Mouse (Mus musculus): ENCODE results near the gene Palld. TPM values are rescaled to one million over a fixed set of nuclear protein-coding genes. Genes with fewer than 3 reads are reported as not detected.
A peak's percentile ranks its signal among the peaks of the same experiment; 100 is the strongest.

Gene Palld
- polyA plus RNA-seq, 1 experiment = 47.5 TPM

DNA sequence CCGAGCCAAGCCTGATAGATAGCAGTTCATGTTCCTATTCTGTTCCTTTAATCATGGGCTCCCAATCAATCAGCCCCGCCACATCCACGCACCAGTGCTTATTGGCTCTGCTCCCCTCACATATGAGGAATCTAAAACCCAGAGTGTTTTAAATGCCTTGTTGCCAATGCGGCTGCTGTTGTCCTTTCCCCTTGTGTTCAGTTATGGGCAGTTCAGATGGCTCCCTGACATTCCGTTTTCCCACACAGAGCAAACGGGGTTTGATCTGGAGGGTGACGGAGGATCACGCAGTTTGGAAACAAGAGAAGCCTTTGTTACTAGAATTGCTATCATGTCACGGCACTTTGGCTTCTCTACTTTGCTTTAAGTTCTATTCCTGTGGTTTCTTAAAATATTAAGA lies 125.9 kb downstream of the Palld start:
- H3K4me3 ChIP-seq (ENCODE audit: insufficient read depth, low read depth, low read length) = no peak overlapping the region
- WGBS = 57% methylated on average over 9 of the region's 9 CpGs
- H3K27ac ChIP-seq (ENCODE audit: insufficient read depth, low read depth, low read length) = no peak overlapping the region
- no peaks in the 10 kb centered on the region for H3K4me1 ChIP-seq (ENCODE audit: control insufficient read depth, insufficient read depth, low read length)
- DNase-seq = no peak
- no peak for TF ChIP-seq POLR2A (IDR thresholded peaks at IDR 0.05; ENCODE audit: low read depth, low read length)
- TF ChIP-seq CTCF (conservative IDR thresholded peaks at IDR 0.05; ENCODE audit: insufficient read depth, insufficient read length, low read depth, low read length) = no peak
- H3K36me3 ChIP-seq (ENCODE audit: control insufficient read depth, insufficient read depth, low read length) = no peaks in the 10 kb centered on the region
- no peaks in the 10 kb centered on the region; the same call in 1 of the 2 replicates for H3K27me3 ChIP-seq (replicated peaks; ENCODE audit: control insufficient read depth, insufficient read depth, low read length)

DNA sequence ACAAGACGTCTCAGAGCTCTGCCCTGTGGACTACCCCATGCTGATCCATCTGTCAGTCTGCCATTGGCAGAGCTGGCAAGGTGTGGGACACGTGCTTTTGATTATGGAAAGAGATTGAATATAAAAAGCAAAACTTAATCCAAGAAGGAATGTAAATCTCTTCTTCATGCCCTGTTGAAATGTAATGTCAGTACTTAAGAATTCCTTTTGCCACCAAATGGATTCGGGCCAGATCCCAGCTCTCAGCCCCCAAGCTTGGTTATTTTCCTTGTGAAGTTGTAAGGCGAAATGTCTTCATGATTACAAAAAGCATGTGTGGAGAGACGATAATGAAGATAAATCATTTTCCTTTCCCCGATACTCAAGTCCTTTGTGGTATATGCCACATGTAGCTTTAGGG lies 126.6 kb downstream of the Palld start:
- Histone ChIP-seq H3K27me3 (replicated peaks; ENCODE audit: control insufficient read depth, insufficient read depth, low read length) (no peaks in the 10 kb centered on the region; the same call in 1 of the 2 replicates), H3K4me1 (ENCODE audit: control insufficient read depth, insufficient read depth, low read length) (no peaks in the 10 kb centered on the region), H3K27ac (ENCODE audit: insufficient read depth, low read depth, low read length) (no peak overlapping the region), H3K36me3 (ENCODE audit: control insufficient read depth, insufficient read depth, low read length) (no peaks in the 10 kb centered on the region), H3K4me3 (ENCODE audit: insufficient read depth, low read depth, low read length) (no peak overlapping the region)
- no peak for DNase-seq
- 79% methylated on average over 6 of the region's 6 CpGs for WGBS
- TF ChIP-seq CTCF (conservative IDR thresholded peaks at IDR 0.05; ENCODE audit: insufficient read depth, insufficient read length, low read depth, low read length) (no peak), POLR2A (IDR thresholded peaks at IDR 0.05; ENCODE audit: low read depth, low read length) (no peak)

GRCm38 (mm10) chr8:61774161-61774560 lies 128.3 kb downstream of the Palld start:
- Histone ChIP-seq H3K27me3 (replicated peaks; ENCODE audit: control insufficient read depth, insufficient read depth, low read length) (no peaks in the 10 kb centered on the region; the same call in 1 of the 2 replicates), H3K27ac (ENCODE audit: insufficient read depth, low read depth, low read length) (no peak overlapping the region), H3K4me1 (ENCODE audit: control insufficient read depth, insufficient read depth, low read length) (no peaks in the 10 kb centered on the region), H3K4me3 (ENCODE audit: insufficient read depth, low read depth, low read length) (no peak overlapping the region), H3K36me3 (ENCODE audit: control insufficient read depth, insufficient read depth, low read length) (no peaks in the 10 kb centered on the region)
- DNase-seq = no peak
- 46% methylated on average over 5 of the region's 5 CpGs for WGBS
- TF ChIP-seq POLR2A (IDR thresholded peaks at IDR 0.05; ENCODE audit: low read depth, low read length) (no peak), CTCF (conservative IDR thresholded peaks at IDR 0.05; ENCODE audit: insufficient read depth, insufficient read length, low read depth, low read length) (no peak)

DNA sequence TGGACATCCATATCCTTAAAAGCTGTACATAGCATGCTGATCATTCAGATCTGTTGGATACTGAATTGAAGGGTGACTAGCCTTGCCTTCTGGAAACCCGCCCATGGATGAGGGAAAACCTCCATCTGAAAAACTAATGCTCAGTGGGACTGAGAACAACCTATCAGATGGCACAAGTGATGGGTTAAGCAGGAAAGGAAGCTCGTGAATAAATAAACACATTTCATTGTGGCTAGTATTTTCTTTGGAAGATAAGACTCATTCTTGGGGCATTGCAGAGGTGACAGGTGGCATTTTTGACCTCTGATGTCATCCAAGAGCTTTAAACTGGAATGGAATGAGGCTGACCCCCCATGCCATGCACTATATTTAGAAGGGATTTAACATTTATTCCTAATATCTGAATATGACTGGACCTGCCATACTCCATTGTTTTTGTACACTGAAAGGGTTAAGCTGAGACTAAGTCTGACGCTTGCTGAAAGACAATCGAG lies 128.8 kb downstream of the Palld start:
- Histone ChIP-seq H3K36me3 (ENCODE audit: control insufficient read depth, insufficient read depth, low read length) (no peaks in the 10 kb centered on the region), H3K27ac (ENCODE audit: insufficient read depth, low read depth, low read length) (no peak overlapping the region), H3K4me1 (ENCODE audit: control insufficient read depth, insufficient read depth, low read length) (no peaks in the 10 kb centered on the region), H3K4me3 (ENCODE audit: insufficient read depth, low read depth, low read length) (no peak overlapping the region), H3K27me3 (replicated peaks; ENCODE audit: control insufficient read depth, insufficient read depth, low read length) (no peaks in the 10 kb centered on the region; the same call in 1 of the 2 replicates)
- WGBS = 42% methylated on average over 4 of the region's 4 CpGs
- DNase-seq = no peak
- no peak for TF ChIP-seq POLR2A (IDR thresholded peaks at IDR 0.05; ENCODE audit: low read depth, low read length)
- TF ChIP-seq CTCF (conservative IDR thresholded peaks at IDR 0.05; ENCODE audit: insufficient read depth, insufficient read length, low read depth, low read length) = no peak

- Histone ChIP-seq H3K36me3 (ENCODE audit: control insufficient read depth, insufficient read depth, low read length) (no peaks in the 10 kb centered on the region), H3K4me3 (ENCODE audit: insufficient read depth, low read depth, low read length) (no peak overlapping the region), H3K27me3 (replicated peaks; ENCODE audit: control insufficient read depth, insufficient read depth, low read length) (no peaks in the 10 kb centered on the region; the same call in 1 of the 2 replicates), H3K4me1 (ENCODE audit: control insufficient read depth, insufficient read depth, low read length) (no peaks in the 10 kb centered on the region), H3K27ac (ENCODE audit: insufficient read depth, low read depth, low read length) (no peak overlapping the region)
- 50% methylated on average over 3 of the region's 3 CpGs for WGBS
- TF ChIP-seq CTCF (conservative IDR thresholded peaks at IDR 0.05; ENCODE audit: insufficient read depth, insufficient read length, low read depth, low read length) (no peak), POLR2A (IDR thresholded peaks at IDR 0.05; ENCODE audit: low read depth, low read length) (no peak)
- DNase-seq = no peak
Measured at GRCm38 (mm10) chr8:61771328-61771727, 131.2 kb downstream of the Palld start.

- no peaks in the 10 kb centered on the region for H3K4me1 ChIP-seq (ENCODE audit: control insufficient read depth, insufficient read depth, low read length)
- TF ChIP-seq CTCF (conservative IDR thresholded peaks at IDR 0.05; ENCODE audit: insufficient read depth, insufficient read length, low read depth, low read length) (no peak), POLR2A (IDR thresholded peaks at IDR 0.05; ENCODE audit: low read depth, low read length) (no peak)
- WGBS = 60% methylated on average over 5 of the region's 5 CpGs
- DNase-seq = no peak
- H3K36me3 ChIP-seq (ENCODE audit: control insufficient read depth, insufficient read depth, low read length) = no peaks in the 10 kb centered on the region
- H3K27ac ChIP-seq (ENCODE audit: insufficient read depth, low read depth, low read length) = no peak overlapping the region
- no peak overlapping the region for H3K4me3 ChIP-seq (ENCODE audit: insufficient read depth, low read depth, low read length)
- no peaks in the 10 kb centered on the region; the same call in 1 of the 2 replicates for H3K27me3 ChIP-seq (replicated peaks; ENCODE audit: control insufficient read depth, insufficient read depth, low read length)
Measured at GRCm38 (mm10) chr8:61769340-61769879, 133.1 kb downstream of the Palld start.

DNA sequence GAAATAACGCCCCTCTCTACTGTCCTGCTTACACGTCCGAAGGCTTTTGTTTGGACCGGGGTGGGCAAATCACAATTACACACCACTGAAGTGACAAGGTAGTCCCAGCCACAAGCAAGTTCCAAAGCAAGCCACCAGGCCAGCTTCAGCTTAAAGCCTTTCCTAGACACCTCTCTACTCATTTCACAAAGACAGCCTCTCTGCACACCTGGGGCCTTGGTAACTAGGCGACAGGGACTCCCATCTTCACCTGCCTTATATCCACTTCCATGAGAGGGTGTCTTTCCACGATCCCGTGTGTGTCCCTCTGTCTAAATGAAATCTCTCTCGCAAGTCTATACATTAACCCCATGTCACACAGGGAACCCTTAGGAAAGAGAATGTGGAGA lies 142.3 kb downstream of the Palld start:
- H3K4me3 ChIP-seq (ENCODE audit: insufficient read depth, low read depth, low read length) = peak overlapping the region; percentile 52; the same call in 1 of the 2 replicates
- 20% methylated on average over 8 of the region's 8 CpGs for WGBS
- TF ChIP-seq POLR2A (IDR thresholded peaks at IDR 0.05; ENCODE audit: low read depth, low read length) = no peak
- no peak for TF ChIP-seq CTCF (conservative IDR thresholded peaks at IDR 0.05; ENCODE audit: insufficient read depth, insufficient read length, low read depth, low read length)
- H3K36me3 ChIP-seq (ENCODE audit: control insufficient read depth, insufficient read depth, low read length) = no peaks in the 10 kb centered on the region
- H3K4me1 ChIP-seq (ENCODE audit: control insufficient read depth, insufficient read depth, low read length) = peaks cover 2% of the 10 kb centered on the region; the same call in 1 of the 2 replicates
- no peak for DNase-seq
- H3K27me3 ChIP-seq (replicated peaks; ENCODE audit: control insufficient read depth, insufficient read depth, low read length) = peaks cover 1% of the 10 kb centered on the region; the same call in 1 of the 2 replicates
- no peak overlapping the region for H3K27ac ChIP-seq (ENCODE audit: insufficient read depth, low read depth, low read length)

Measured in kidney, adult 2 months (tissue).